Mouse (Mus musculus) intestine, postnatal 0 days (tissue): ENCODE data around the gene Ddt. TPM values are rescaled to one million over a fixed set of nuclear protein-coding genes. Genes with fewer than 3 reads are reported as not detected.
A peak's percentile ranks its signal among the peaks of the same experiment; 100 is the strongest.
"Not testable (repeated sequence)": the region's sequence is repeated elsewhere in the genome, so short reads cannot be mapped to it uniquely, and the experiment has no call there.

ENCODE experiments used
- ATAC-seq: fragments of 200-750 bp; cut with Nextera tagmentation; 2 replicates; pipeline ENCODE4 v1.8.0; 2017; ENCODE audit warnings: mild to moderate bottlenecking, moderate TSS enrichment, moderate library complexity
- H3K27ac ChIP-seq: fragments of 300-500 bp; sonication (generic); 2 replicates; pipeline ENCODE4 v1.5.1; 2014; ENCODE audit warnings: mild to moderate bottlenecking, low read depth, low read length, moderate library complexity
- H3K27me3 ChIP-seq: fragments of 300-500 bp; sonication (generic); replicated peaks from 2 replicates; pipeline ENCODE4 v1.6.1; 2014; ENCODE audit warnings: low read length, mixed read lengths; ENCODE audit not compliant: control insufficient read depth, insufficient read depth
- H3K36me3 ChIP-seq: fragments of 300-500 bp; sonication (generic); 2 replicates; pipeline ENCODE4 v1.6.1; 2014; ENCODE audit warnings: mild to moderate bottlenecking, moderate library complexity; ENCODE audit not compliant: control insufficient read depth, insufficient read depth
- H3K4me1 ChIP-seq: fragments of 300-500 bp; sonication (generic); replicated peaks from 2 replicates; pipeline ENCODE4 v1.6.1; 2014; ENCODE audit warnings: antibody characterized with exemption, low read length, mixed read lengths; ENCODE audit not compliant: control insufficient read depth, insufficient read depth
- H3K4me2 ChIP-seq: fragments of 300-500 bp; sonication (generic); replicated peaks from 2 replicates; pipeline ENCODE4 v1.6.1; 2014; ENCODE audit warnings: low read depth, mild to moderate bottlenecking, moderate library complexity
- H3K4me3 ChIP-seq: fragments of 300-500 bp; sonication (generic); 2 replicates; pipeline ENCODE4 v1.5.1; 2014; ENCODE audit warnings: low read depth, low read length
- H3K9ac ChIP-seq: fragments of 300-500 bp; sonication (generic); 2 replicates; pipeline ENCODE4 v1.6.1; 2014; ENCODE audit warnings: mild to moderate bottlenecking, low read depth, low read length
- H3K9me3 ChIP-seq: fragments of 300-500 bp; sonication (generic); 2 replicates; pipeline ENCODE4 v1.6.1; 2016; ENCODE audit warnings: mixed run types; ENCODE audit not compliant: control insufficient read depth
- CTCF ChIP-seq: sonication (generic); IDR thresholded peaks from 2 replicates; pipeline ENCODE4 v1.5.1; 2016; ENCODE audit warnings: low read depth, mild to moderate bottlenecking, control low read depth, antibody characterized with exemption, moderate library complexity
- WGBS: fragments of 180-500 bp; shearing (Covaris S2); extraction: QIAGEN DNeasy Blood & Tissue Kit; methylation state at CpG from one replicate; pipeline ENCODE4 v1.1.7; 2014; 5-methylcytosine and 5-hydroxymethylcytosine counted together
- polyA plus RNA-seq: library from polyadenylated mRNA; unstranded; fragments of >200 nt; fragmentation: Nextera tagmentation; extraction: Ambion mirVana; gene quantifications from 2 replicates; pipeline ENCODE4 v1.2.1, GENCODE M21; 2015

The Ddt gene
- polyA plus RNA-seq, 1 experiment from 2014 or later = 122 TPM

DNA sequence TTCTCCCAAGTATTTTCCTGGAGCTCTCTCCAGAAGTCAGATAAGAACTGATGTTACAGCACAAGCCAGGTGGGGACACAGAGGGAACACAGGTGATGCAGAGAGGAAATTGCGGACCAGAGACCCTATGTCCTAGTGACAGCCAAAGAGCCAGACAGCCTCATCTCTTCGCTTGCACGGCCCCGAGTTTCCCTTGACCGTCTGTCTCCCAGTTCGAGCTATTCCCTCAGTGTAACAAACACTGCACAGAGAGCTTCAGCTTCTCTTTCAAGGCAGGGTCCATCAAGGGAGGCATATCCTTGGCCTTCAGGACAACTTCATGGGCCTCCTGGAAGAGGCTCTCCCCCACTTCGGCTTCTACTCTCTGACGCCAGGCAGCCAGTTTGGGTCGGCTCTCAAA lies 1.4 kb upstream of the Ddt start:
- H3K9me3 ChIP-seq = no peaks in the 10 kb centered on the region
- TF ChIP-seq CTCF = no peak
- H3K4me3 ChIP-seq = no peak overlapping the region
- no peaks in the 10 kb centered on the region; the same call in 1 of the 2 replicates for H3K4me1 ChIP-seq
- no peaks in the 10 kb centered on the region for H3K27me3 ChIP-seq
- 90% methylated on average over 9 of the region's 9 CpGs for WGBS
- no peak overlapping the region for H3K27ac ChIP-seq
- H3K4me2 ChIP-seq = no peak overlapping the region
- ATAC-seq = no peak
- H3K36me3 ChIP-seq = no peaks in the 10 kb centered on the region; the same call in 1 of the 2 replicates
- no peak overlapping the region for H3K9ac ChIP-seq

DNA sequence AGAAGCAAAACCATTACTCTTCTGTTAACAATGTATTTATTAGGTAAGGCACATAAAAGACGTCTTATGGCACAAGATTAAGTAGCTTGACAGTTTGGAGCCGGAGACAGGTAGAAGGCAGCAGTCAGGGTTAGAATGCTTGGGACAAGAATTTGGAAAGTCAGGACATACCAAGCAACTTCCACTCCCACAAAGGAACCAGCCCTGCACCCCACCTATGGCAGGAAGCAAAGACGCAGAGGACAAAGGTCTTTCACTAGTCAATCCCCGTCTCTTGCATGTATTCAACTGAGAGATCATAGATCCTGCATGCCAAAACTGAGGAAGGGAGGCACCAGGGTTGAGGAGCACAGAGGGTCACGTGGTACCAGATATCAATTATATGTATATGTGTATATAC lies 888 bp upstream of the Ddt start:
- Histone ChIP-seq H3K4me3 (no peak overlapping the region), H3K4me1 (no peaks in the 10 kb centered on the region; the same call in 1 of the 2 replicates), H3K4me2 (no peak overlapping the region), H3K9ac (no peak overlapping the region), H3K27me3 (no peaks in the 10 kb centered on the region), H3K9me3 (no peaks in the 10 kb centered on the region), H3K36me3 (no peaks in the 10 kb centered on the region; the same call in 1 of the 2 replicates), H3K27ac (no peak overlapping the region)
- ATAC-seq = no peak
- WGBS = 77% methylated on average over 5 of the region's 5 CpGs
- TF ChIP-seq CTCF = no peak

DNA sequence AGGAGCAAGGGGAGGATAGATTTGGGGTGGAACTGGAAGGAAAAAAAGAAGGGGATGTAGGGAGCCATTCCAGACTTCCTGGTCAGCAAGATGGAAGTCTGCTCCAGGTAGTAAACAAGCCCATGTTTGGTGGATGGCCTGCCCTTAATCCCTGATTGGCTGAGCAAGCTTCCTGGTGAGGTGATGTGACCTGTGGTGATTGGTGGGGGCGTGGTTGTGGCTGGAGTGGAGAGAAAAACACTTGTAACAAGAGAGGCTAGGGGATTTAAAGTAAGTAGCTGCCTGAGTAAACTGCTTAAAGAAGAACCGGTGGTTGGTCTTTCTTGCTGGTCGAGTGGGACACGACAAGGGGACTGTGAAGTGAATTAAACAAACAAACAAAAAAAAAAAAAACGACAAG lies 5.5 kb downstream of the Ddt start:
- not testable (repeated sequence) for H3K4me3 ChIP-seq, H3K36me3 ChIP-seq, H3K27me3 ChIP-seq, H3K9ac ChIP-seq, H3K4me2 ChIP-seq, H3K27ac ChIP-seq, H3K4me1 ChIP-seq, ATAC-seq, H3K9me3 ChIP-seq
- 33% methylated on average over 5 of the region's 5 CpGs for WGBS

DNA sequence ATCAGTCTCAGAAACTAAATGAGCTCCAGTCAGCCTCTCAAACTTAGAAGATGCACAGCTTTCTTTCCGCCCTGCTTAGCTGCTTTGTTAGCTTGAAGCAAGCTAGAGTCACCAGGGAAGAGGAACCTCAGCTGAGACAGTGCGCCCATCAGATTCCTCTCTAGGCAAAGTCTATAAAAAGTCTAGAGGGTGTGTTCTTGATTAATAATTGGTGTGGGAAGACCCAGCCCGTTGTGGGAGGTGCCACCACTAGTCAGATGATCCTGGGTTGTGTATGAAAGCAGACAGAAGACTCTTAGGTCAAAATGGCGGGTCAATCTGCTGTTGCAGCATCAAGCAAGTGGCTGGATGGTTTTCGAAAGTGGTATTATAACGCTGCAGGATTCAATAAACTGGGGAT lies 6.4 kb downstream of the Ddt start:
- Histone ChIP-seq H3K9ac (no peak overlapping the region), H3K27me3 (no peaks in the 10 kb centered on the region), H3K4me2 (no peak overlapping the region), H3K4me3 (no peak overlapping the region), H3K27ac (no peak overlapping the region), H3K36me3 (no peaks in the 10 kb centered on the region), H3K9me3 (no peaks in the 10 kb centered on the region), H3K4me1 (no peaks in the 10 kb centered on the region)
- ATAC-seq = no peak
- TF ChIP-seq CTCF = no peak
- WGBS = 78% methylated on average over 6 of the region's 6 CpGs

DNA sequence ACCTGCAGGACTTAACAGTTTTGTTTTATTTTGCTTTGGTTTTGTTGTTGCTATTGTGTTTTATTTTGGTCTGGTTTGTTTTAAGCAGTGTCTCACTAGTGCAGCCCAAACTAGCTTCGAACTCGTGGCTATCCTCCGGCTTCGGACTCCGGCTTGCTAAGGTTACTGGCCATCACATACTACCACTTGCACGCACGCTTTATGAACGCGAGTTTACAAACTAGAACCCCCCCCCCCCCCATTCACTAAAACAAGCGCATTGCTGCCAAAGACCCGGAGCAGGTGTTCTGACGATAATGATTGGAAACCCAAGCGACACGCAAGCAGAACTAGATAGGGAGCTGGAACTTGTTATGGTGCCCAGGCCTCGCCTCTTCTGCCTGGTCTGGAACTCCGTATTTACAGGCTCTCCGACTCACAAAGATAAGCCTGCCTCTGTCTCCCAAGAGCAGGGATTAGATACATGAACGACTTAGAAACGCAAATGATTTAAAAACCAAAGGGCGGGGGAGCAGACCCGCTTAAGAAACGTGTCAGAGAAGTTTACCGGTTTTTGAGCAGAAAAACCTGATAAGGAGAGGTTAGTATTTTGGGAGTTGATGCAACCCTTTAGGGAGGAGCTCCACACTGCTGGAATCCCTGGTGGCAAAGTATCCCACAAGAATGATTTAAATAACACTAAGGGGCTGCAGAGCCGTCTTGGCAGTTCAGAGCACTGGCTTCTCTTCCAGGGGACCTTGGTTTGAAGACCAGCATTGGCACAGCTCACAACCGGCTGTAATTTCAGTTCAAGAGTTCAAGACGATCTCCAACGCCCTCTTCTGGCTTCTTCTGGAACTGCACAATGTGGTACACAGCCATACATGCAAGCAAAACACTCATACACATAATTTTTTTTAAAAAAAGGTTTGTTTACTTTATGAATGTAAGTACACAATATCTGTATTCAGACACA lies 8.4 kb downstream of the Ddt start:
- WGBS = under 1% methylated on average over 27 of the region's 27 CpGs
- H3K9me3 ChIP-seq = no peaks in the 10 kb centered on the region
- H3K27ac ChIP-seq = peak overlapping the region; percentile 62

DNA sequence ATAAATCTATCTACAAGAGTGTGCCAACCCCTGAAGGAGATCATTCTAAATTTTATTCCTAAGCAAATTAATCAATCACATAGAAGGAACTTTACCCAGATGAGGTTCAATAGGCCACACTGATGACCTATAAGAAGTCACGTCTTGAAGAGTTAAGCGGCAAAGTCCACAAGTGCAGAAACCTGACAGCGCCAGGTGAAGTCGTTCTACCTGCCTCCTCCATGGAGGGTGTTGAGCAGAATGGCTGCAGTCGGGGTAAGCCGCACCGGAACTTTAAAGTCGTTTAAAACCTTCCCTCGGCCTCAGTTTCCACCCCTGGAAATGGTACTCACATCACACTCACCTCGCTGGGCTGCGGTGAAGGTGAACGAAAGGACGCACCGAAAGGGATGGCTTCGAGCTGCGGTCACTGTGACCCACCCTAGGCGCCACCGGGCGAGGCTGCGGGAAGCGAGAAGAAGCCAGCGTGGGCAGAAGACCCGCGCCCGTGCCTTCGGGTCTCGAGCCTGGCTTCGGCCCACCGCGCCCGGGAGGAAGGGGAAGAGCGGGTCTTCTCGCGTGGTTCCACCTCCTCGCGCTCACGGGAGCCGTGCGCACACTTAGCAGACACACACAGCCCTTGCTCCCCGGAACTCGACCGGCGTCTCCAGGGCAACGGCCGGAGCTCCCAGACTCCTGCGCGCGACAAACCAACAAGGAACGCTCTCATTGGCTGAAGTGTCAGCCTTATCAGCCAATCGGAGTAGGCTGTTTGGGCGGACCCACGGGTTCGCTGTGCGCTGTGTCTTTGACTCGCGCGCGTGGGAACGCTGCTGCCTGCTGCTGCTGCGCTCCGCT lies 9.3 kb downstream of the Ddt start, which contains the start of gene Cabin1:
Cabin1 (minus strand) TSS at position 660 of the 837 bp plus-strand sequence.
- WGBS = under 1% methylated on average over 61 of the region's 61 CpGs
- Histone ChIP-seq H3K27me3 (no peaks in the 10 kb centered on the region), H3K9me3 (no peaks in the 10 kb centered on the region), H3K9ac (peak within 1 kb of the TSS; percentile 65), H3K4me2 (peak within 1 kb of the TSS; percentile 76), H3K36me3 (no peaks in the 10 kb centered on the region), H3K4me1 (no peaks in the 10 kb centered on the region), H3K27ac (peak within 1 kb of the TSS; percentile 85), H3K4me3 (peak within 1 kb of the TSS; percentile 80)
- TF ChIP-seq CTCF = no peak
- ATAC-seq = peak; percentile 99

More for the DNA sequence above, 8.4 kb downstream of the Ddt start:
- peak; percentile 23 for ATAC-seq
- Histone ChIP-seq H3K4me3 (peak overlapping the region; percentile 80), H3K27me3 (no peaks in the 10 kb centered on the region), H3K4me2 (peak overlapping the region; percentile 76), H3K9ac (peak overlapping the region; percentile 65), H3K36me3 (no peaks in the 10 kb centered on the region), H3K4me1 (no peaks in the 10 kb centered on the region)
- TF ChIP-seq CTCF = peak; percentile 84
